Mouse (Mus musculus) layer of hippocampus, postnatal 14 days (tissue): ENCODE data around the gene S100a14. TPM values are rescaled to one million over a fixed set of nuclear protein-coding genes. Genes with fewer than 3 reads are reported as not detected.

Source experiments
- total RNA-seq, 2 experiments: library from RNA; stranded (reverse); gene quantifications; 2 replicates each; pipeline ENCODE4 v1.2.3; 2021

The S100a14 gene
- total RNA-seq, 2 experiments from 2014 or later = 0.60 to 0.74 TPM

Other genes starting within 250 kb of the S100a14 start
- gene Gatad2b, start 233.7 kb upstream of the S100a14 start, total RNA-seq = 10 to 100 TPM; 92.7 to 96.5 TPM
- gene Slc27a3, start 136.9 kb upstream of the S100a14 start, total RNA-seq = 10 to 100 TPM; 15.2 to 19.1 TPM
- 10 to 100 TPM; 60.5 to 67.0 TPM for gene Ints3, start 93.2 kb upstream of the S100a14 start, total RNA-seq
- gene Npr1, start 61.0 kb upstream of the S100a14 start, total RNA-seq = 1 to 10 TPM; 4.2 to 6.5 TPM
- gene Ilf2, start 50.7 kb upstream of the S100a14 start, total RNA-seq = 10 to 100 TPM; 86.0 to 87.9 TPM
- gene Snapin, start 35.8 kb upstream of the S100a14 start, total RNA-seq = 10 to 100 TPM; 47.0 to 51.7 TPM
- 100 to 1,000 TPM; 164 to 166 TPM for gene Chtop, start 17.4 kb upstream of the S100a14 start, total RNA-seq
- gene S100a1, start 12.5 kb upstream of the S100a14 start, total RNA-seq = 10 to 100 TPM; 91.9 to 92.5 TPM
- gene S100a13, start 12.4 kb upstream of the S100a14 start, total RNA-seq = 10 to 100 TPM; 27.1 to 29.7 TPM
- gene S100a16, start 10.4 kb downstream of the S100a14 start, total RNA-seq = 100 to 1,000 TPM in 1 of 2 experiments, 10 to 100 TPM in 1; 97.9 to 107 TPM
- gene S100a3, start 33.7 kb downstream of the S100a14 start, total RNA-seq = 1 to 10 TPM; 2.3 to 3.0 TPM
- gene S100a2, start 63.4 kb downstream of the S100a14 start, total RNA-seq = not detected
- not detected for gene Gm42674, start 75.0 kb downstream of the S100a14 start, total RNA-seq
- gene S100a4, start 76.9 kb downstream of the S100a14 start, total RNA-seq = 1 to 10 TPM; 7.3 to 9.1 TPM
- gene S100a5, start 81.7 kb downstream of the S100a14 start, total RNA-seq = not detected
- gene S100a6, start 86.0 kb downstream of the S100a14 start, total RNA-seq = 10 to 100 TPM; 26.3 to 30.1 TPM
- under 1 TPM in 1 of 2 experiments, not detected in 1; 0.35 TPM for gene S100a7a, start 127.2 kb downstream of the S100a14 start, total RNA-seq
- gene S100a8, start 142.1 kb downstream of the S100a14 start, total RNA-seq = not detected
- under 1 TPM in 1 of 2 experiments, not detected in 1; 0.83 TPM for gene S100a9, start 168.9 kb downstream of the S100a14 start, total RNA-seq
- not detected for gene Pglyrp4, start 200.1 kb downstream of the S100a14 start, total RNA-seq